Mouse (Mus musculus) urinary bladder, postnatal 36 days (tissue): ENCODE data around the gene Esp34.

Source experiments
- DNase-seq, 2 experiments: peaks; one replicate each; pipeline ENCODE4 v3.0.0; 2022; ENCODE audit warnings: low spot score in 2 of 2, mixed read lengths in 1 of 2

Esp34 gene

GRCm38 (mm10) chr17:38553892-38554291 lies at the start of gene Esp34:
TSS of gene Esp34 (plus strand) at chr17:38554192.
- DNase-seq: no peak

- no peak for DNase-seq
Observed at GRCm38 (mm10) chr17:38562527-38562926, 8.5 kb downstream of the Esp34 start.
